Mouse (Mus musculus) midbrain, embryonic 11.5 days (tissue): ENCODE results near the gene Grik3. TPM values are rescaled to one million over a fixed set of nuclear protein-coding genes. Genes with fewer than 3 reads are reported as not detected.

ENCODE experiments used
- ATAC-seq: fragments of 200-750 bp; cut with Nextera tagmentation; 2 replicates; pipeline ENCODE4 v1.8.0; 2017; ENCODE audit warnings: moderate TSS enrichment, moderate library complexity; ENCODE audit not compliant: low FRiP score
- DNase-seq: peaks from one replicate; pipeline ENCODE4 v3.0.0; 2015; ENCODE audit warnings: low spot score; ENCODE audit errors: missing footprints
- H3K27ac ChIP-seq: fragments of 300-500 bp; sonication (generic); 2 replicates; pipeline ENCODE4 v1.5.1; 2014; ENCODE audit warnings: low read depth, low read length
- H3K27me3 ChIP-seq: fragments of 300-500 bp; sonication (generic); 2 replicates; pipeline ENCODE4 v1.6.1; 2014; ENCODE audit warnings: mild to moderate bottlenecking, low read length, moderate library complexity, mixed read lengths; ENCODE audit not compliant: control insufficient read depth, insufficient read depth
- H3K36me3 ChIP-seq: fragments of 300-500 bp; sonication (generic); 2 replicates; pipeline ENCODE4 v1.6.1; 2014; ENCODE audit warnings: mild to moderate bottlenecking, low read length, moderate library complexity, mixed read lengths; ENCODE audit not compliant: control insufficient read depth, insufficient read depth
- H3K4me1 ChIP-seq: fragments of 300-500 bp; sonication (generic); 2 replicates; pipeline ENCODE4 v1.6.1; 2014; ENCODE audit warnings: low read length; ENCODE audit not compliant: control insufficient read depth, insufficient read depth
- H3K4me2 ChIP-seq: fragments of 300-500 bp; sonication (generic); 2 replicates; pipeline ENCODE4 v1.6.1; 2014; ENCODE audit warnings: mild to moderate bottlenecking, moderate library complexity
- H3K4me3 ChIP-seq: fragments of 300-500 bp; sonication (generic); 2 replicates; pipeline ENCODE4 v1.5.1; 2014; ENCODE audit warnings: low read depth, low read length
- H3K9ac ChIP-seq: fragments of 300-500 bp; sonication (generic); 2 replicates; pipeline ENCODE4 v1.6.1; 2014; ENCODE audit warnings: low read length
- H3K9me3 ChIP-seq: fragments of 300-500 bp; sonication (generic); 2 replicates; pipeline ENCODE4 v1.6.1; 2016; ENCODE audit warnings: low read length; ENCODE audit not compliant: control insufficient read depth
- WGBS: fragments of 180-500 bp; shearing (Covaris S2); extraction: QIAGEN DNeasy Blood & Tissue Kit; methylation state at CpG from one replicate; pipeline ENCODE4 v1.1.7; 2014; 5-methylcytosine and 5-hydroxymethylcytosine counted together
- polyA plus RNA-seq: library from polyadenylated mRNA; unstranded; fragments of >200 nt; fragmentation: Nextera tagmentation; extraction: Ambion mirVana; gene quantifications from 2 replicates; pipeline ENCODE4 v1.2.1, GENCODE M21; 2014

Grik3 gene
- polyA plus RNA-seq, 1 experiment from 2014 or later = 0.60 TPM

DNA sequence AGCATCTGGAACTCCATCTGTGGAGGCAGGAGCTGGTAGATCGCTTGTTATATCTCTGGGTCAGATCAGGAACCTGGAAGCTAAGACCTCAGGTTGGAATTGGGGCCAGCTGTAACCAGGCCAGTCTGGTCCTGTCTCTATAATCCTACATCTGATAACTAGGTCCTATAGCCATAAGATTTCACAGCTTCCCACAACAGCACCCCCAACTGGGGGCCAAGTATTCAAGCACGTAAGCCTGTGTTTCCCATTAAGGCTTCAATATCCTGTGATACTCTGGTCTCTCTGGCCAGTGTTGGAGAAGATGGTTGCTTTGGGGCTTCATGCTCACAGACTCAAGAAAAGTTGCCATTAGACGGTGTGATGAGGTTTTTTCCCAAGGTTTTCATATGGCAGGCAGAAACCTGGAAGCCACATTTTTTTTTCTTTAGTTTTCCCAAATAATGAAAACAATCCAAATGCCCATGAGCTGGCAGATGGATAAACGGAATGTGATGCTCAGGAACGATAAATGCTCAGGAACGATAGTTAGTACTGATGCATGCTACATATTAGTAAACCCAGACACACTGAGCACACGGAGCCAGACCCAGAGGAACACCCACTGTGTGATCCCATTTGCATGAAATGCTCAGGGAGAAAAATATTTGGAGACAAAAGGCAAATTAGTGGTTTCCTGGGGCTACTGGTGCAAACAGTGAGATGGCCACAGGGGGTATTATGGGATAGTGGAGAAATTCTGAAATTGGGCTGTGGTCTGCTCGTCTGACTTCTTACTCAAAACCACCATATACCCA is 128.2 kb downstream of the Grik3 start:
- H3K36me3 ChIP-seq = no peaks in the 10 kb centered on the region
- H3K27me3 ChIP-seq = no peaks in the 10 kb centered on the region
- WGBS = 78% methylated on average over 8 of the region's 8 CpGs
- H3K9me3 ChIP-seq = no peaks in the 10 kb centered on the region
- peaks cover 3% of the 10 kb centered on the region; the same call in 1 of the 2 replicates for H3K4me1 ChIP-seq
- no peak for ATAC-seq
- DNase-seq = no peak
- H3K9ac ChIP-seq = no peak overlapping the region
- H3K4me2 ChIP-seq = no peak overlapping the region
- H3K4me3 ChIP-seq = no peak overlapping the region
- H3K27ac ChIP-seq = no peak overlapping the region

DNA sequence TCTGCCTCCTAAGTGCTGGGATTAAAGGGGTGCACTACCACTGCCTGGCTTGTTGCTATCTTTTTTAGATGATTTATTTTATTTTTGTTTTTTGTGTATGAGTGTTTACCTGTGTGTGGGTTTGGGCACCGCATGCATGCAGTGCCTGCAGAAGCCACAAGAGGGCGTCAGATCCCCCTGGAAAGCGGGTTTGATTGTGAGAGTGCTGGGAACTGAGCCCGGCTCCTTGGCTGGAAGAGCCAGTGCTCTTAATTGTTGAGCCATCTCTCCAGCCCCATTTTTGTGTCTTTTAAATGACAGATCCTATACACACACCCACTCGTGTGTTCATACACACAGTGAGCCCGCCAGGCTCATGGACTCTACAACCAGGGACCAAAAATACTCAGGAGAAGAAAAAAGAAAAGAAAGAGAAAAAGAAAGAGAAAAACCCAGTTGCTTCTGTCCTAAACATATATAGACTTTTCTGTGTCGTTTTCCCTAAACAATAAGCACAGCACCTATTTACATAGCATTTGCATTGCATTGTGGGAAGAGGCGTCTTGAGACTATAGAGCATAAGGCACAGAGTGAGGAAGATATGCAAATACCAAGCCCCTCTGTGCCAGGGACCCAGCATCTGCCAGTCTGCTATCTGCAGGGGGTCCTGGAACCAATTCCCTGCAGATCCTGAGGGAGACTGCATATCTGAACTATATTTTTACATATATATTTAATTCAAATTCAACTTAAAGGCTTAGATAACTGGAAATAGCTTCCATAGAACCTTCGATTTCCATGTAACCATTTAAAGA is 134.6 kb downstream of the Grik3 start:
- Histone ChIP-seq H3K4me3 (no peak overlapping the region), H3K27me3 (no peaks in the 10 kb centered on the region), H3K4me2 (no peak overlapping the region), H3K9me3 (no peaks in the 10 kb centered on the region), H3K4me1 (peaks cover 3% of the 10 kb centered on the region; the same call in 1 of the 2 replicates), H3K27ac (no peak overlapping the region), H3K36me3 (no peaks in the 10 kb centered on the region), H3K9ac (no peak overlapping the region)
- 89% methylated on average over 9 of the region's 9 CpGs for WGBS
- ATAC-seq (no peak), DNase-seq (no peak)

DNA sequence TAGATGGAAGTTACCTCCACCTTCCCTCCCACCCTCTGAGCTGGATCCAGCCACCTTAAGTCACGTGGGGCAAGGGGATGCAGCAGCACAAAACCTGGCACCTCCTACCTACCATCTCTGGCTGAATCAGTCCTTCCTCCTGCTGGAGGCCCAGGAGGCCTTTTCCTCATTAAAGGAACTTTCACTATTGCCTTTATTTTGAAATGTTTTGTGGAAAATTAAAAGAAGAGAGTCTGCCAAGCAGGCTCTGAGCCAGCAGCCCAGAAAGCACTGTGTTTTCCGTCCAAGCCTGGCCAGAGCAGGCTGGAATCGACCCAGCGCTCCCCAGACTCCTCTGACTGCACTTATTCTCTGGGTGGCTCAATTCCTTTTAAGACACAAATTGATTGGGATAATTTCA is 139.0 kb downstream of the Grik3 start:
- Histone ChIP-seq H3K27me3 (no peaks in the 10 kb centered on the region), H3K4me3 (no peak overlapping the region), H3K4me2 (no peak overlapping the region), H3K9me3 (no peaks in the 10 kb centered on the region), H3K36me3 (no peaks in the 10 kb centered on the region), H3K9ac (no peak overlapping the region), H3K27ac (no peak overlapping the region), H3K4me1 (no peaks in the 10 kb centered on the region)
- DNase-seq (no peak), ATAC-seq (no peak)
- WGBS = 78% methylated on average over 4 of the region's 4 CpGs

DNA sequence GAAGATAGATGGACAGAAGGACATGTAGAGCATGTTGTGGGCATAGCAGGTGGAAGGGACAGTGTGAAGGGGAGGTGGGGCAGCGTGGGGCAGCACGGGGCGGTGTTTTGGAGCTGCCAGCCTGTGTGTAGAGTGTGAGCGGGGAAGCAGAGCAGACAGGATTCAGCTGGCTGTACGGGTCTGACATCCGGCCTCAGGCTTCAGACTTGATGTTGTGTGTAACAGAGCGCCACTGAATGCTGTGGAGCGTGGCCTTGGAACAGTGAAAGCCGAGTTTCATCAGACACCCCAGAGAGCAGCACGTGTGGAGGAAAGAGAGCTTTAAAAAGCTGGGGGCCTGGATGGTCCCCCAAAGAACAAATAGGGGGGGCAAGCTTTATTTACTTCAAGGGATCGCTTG is 144.5 kb downstream of the Grik3 start:
- H3K4me3 ChIP-seq = no peak overlapping the region
- H3K4me2 ChIP-seq = no peak overlapping the region
- H3K27ac ChIP-seq = no peak overlapping the region
- DNase-seq = no peak
- WGBS = 82% methylated on average over 11 of the region's 11 CpGs
- no peaks in the 10 kb centered on the region for H3K4me1 ChIP-seq
- no peaks in the 10 kb centered on the region for H3K27me3 ChIP-seq
- no peak overlapping the region for H3K9ac ChIP-seq
- ATAC-seq = no peak
- no peaks in the 10 kb centered on the region for H3K9me3 ChIP-seq
- no peaks in the 10 kb centered on the region for H3K36me3 ChIP-seq

DNA sequence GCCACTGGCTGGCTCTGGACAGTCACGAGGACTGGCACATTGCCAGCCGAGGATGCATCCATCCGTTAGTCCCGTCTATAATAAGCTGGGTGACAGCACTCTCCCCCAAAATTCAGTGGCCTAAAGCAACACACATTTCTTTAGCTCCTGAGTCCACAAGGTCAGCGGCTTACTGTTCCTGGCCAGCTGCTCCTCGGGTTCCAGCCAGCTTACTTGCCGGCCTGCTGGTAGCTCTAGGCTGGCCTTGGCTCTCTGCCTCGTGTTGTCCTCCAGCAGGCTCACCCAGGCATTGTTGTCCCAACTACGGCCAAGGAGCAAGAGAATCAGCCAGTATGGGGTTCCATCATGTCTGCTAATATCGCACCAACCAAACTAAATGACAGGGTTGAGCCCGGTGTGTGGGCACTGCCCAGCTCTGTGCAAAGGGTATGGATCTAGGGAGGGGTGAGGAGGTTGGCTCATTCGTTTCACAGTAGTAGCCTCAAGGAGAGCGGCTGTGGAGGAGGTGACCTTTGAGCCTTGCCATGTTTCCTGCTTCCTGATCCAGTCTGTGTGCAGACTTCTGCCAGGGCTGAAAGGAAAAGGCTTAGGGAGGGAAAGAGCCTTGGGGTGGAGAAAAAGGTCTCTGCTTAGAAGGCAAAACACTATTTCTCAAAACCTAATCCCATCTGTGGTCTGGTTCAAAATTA is 146.3 kb downstream of the Grik3 start:
- no peak for ATAC-seq
- no peak overlapping the region for H3K9ac ChIP-seq
- no peak overlapping the region for H3K4me2 ChIP-seq
- H3K27ac ChIP-seq = no peak overlapping the region
- H3K27me3 ChIP-seq = no peaks in the 10 kb centered on the region
- no peaks in the 10 kb centered on the region for H3K36me3 ChIP-seq
- WGBS = 79% methylated on average over 13 of the region's 13 CpGs
- no peaks in the 10 kb centered on the region for H3K4me1 ChIP-seq
- H3K9me3 ChIP-seq = no peaks in the 10 kb centered on the region
- H3K4me3 ChIP-seq = no peak overlapping the region
- DNase-seq = no peak

DNA sequence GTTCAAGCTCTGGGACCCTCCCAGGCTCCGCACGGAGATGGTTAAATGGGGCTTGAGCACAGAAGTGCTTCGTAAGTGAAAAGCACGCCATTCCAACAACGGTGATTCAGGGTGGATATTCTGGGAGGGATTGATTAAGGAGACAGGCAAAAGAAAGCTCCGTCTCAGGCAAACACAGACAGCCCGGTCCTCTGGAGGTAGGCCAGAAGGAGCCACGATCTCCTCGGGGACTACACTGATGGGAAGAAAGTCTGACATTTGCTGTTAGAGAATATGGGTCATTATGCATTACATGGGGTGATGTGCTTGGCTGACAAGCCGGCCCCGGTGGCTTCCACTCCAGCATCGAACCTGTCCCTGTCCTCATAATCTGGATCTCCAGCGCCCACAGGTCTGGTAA is 146.9 kb downstream of the Grik3 start:
- Histone ChIP-seq H3K4me2 (no peak overlapping the region), H3K9ac (no peak overlapping the region), H3K27ac (no peak overlapping the region), H3K36me3 (no peaks in the 10 kb centered on the region), H3K27me3 (no peaks in the 10 kb centered on the region), H3K4me1 (no peaks in the 10 kb centered on the region), H3K4me3 (no peak overlapping the region), H3K9me3 (no peaks in the 10 kb centered on the region)
- 86% methylated on average over 13 of the region's 13 CpGs for WGBS
- DNase-seq (no peak), ATAC-seq (no peak)

DNA sequence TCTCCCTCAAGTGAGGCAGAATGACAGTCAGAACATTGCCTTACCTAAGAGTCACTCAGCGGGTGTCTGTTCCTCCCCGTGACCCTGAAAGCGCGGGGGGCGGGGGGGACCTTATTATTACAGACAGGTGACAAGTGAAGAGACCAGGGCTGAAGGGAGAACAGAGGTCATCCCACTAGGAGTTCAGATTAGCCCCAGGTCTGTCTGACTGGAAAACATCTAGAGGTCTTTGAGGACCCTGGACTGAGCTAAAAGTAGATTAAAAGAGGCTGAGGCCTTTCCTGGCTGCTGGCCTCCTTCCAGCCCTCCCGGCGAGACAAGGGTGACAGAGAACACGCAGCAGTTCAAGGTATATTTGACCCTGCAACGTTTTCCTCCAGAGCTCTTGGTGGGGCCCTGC is 150.0 kb downstream of the Grik3 start:
- ATAC-seq (no peak), DNase-seq (no peak)
- H3K9ac ChIP-seq = no peak overlapping the region
- no peak overlapping the region for H3K4me2 ChIP-seq
- no peaks in the 10 kb centered on the region for H3K4me1 ChIP-seq
- no peaks in the 10 kb centered on the region for H3K36me3 ChIP-seq
- no peaks in the 10 kb centered on the region for H3K9me3 ChIP-seq
- no peak overlapping the region for H3K4me3 ChIP-seq
- WGBS = 87% methylated on average over 9 of the region's 9 CpGs
- no peaks in the 10 kb centered on the region for H3K27me3 ChIP-seq
- no peak overlapping the region for H3K27ac ChIP-seq

DNA sequence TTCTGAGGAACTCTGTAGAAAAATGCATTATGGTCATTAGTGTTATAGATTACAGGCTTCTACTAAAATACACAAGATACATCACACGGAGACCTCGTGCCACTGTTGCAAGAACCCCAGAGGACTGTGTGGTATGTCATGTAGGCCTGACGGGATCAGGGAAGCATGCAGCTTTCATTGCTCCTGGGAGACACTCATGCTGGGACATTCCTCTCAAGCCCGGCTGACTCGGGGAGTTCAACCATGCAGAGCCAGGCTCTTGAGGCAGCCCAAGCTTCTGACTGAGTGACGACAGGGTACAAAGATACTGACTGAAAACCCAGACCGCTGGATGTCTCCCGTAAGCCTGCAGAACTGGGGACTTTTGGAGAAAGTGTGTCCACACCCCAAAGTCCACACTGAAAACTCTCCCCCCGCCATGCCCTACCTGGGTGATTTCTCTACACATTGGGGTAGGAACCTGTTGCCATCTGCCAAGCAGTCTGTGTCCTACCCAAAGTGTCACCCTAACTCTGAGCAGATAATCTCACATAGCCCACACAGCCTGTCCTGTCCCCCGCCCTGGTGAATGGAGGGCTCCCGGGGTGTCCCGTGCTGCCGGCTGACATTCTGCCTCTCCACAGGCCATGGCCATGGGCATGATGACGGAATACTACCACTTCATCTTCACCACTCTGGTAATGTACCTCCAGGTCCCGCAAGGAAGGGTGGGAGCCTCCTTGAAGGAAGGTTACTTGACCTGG is 150.6 kb downstream of the Grik3 start:
- H3K9ac ChIP-seq = no peak overlapping the region
- H3K36me3 ChIP-seq = no peaks in the 10 kb centered on the region
- 78% methylated on average over 15 of the region's 15 CpGs for WGBS
- DNase-seq (no peak), ATAC-seq (no peak)
- H3K27me3 ChIP-seq = no peaks in the 10 kb centered on the region
- H3K4me1 ChIP-seq = no peaks in the 10 kb centered on the region
- H3K9me3 ChIP-seq = no peaks in the 10 kb centered on the region
- H3K27ac ChIP-seq = no peak overlapping the region
- no peak overlapping the region for H3K4me3 ChIP-seq
- H3K4me2 ChIP-seq = no peak overlapping the region
